Mouse (Mus musculus): ENCODE data around the gene Eef1a2.

- TF ChIP-seq MAX (IDR thresholded peaks at IDR 0.05; ENCODE audit: low read depth) (no peak), USF1 (IDR thresholded peaks at IDR 0.05; ENCODE audit: low read depth) (no peak), POLR2A (IDR thresholded peaks at IDR 0.05; ENCODE audit: insufficient read length, low read depth) (no peak), POLR2AphosphoS2 (IDR thresholded peaks at IDR 0.05; ENCODE audit: insufficient read length, low read depth) (no peak), E2F4 (IDR thresholded peaks at IDR 0.05; ENCODE audit: insufficient read depth) (no peak), REST (IDR thresholded peaks at IDR 0.05; ENCODE audit: insufficient read depth, insufficient read length) (no peak), CEBPB (IDR thresholded peaks at IDR 0.05; ENCODE audit: insufficient read depth, poor library complexity, severe bottlenecking) (no peak), MYOG (IDR thresholded peaks at IDR 0.05; ENCODE audit: control insufficient read depth in 1 of 3, insufficient read depth in 1 of 3, insufficient read length in 2 of 3, low read depth in 2 of 3) (no peak), TCF12 (IDR thresholded peaks at IDR 0.05; ENCODE audit: insufficient read depth, poor library complexity, severe bottlenecking) (no peak), MYOD1 (IDR thresholded peaks at IDR 0.05; ENCODE audit: control insufficient read depth in 1 of 3, insufficient read length in 2 of 3, low read depth in 2 of 3) (no peak), SRF (IDR thresholded peaks at IDR 0.05; ENCODE audit: control insufficient read depth, insufficient read length, low read depth) (no peak)
These were observed 49.3 kb upstream of the Eef1a2 start for GRCm38 (mm10) chr2:181206118-181206517.
